Mouse (Mus musculus) retina, adult 2 months (tissue): ENCODE results near the gene Zpld1.

Experiments used
- DNase-seq: peaks from one replicate; pipeline ENCODE4 v3.0.0-alpha.2; 2012; ENCODE audit warnings: low read depth, low spot score

Gene Zpld1

GRCm38 (mm10) chr16:55297886-55298285 lies at the start of gene Zpld1:
Zpld1 (minus strand) TSS chr16:55297986.
- no peak for DNase-seq

- no peak for DNase-seq
Measured at GRCm38 (mm10) chr16:55345644-55346043, 47.9 kb upstream of the Zpld1 start.

GRCm38 (mm10) chr16:55321542-55322514 lies 24.0 kb upstream of the Zpld1 start:
- DNase-seq = no peak

- DNase-seq = no peak
Measured at GRCm38 (mm10) chr16:55316996-55317395, 19.2 kb upstream of the Zpld1 start.

- DNase-seq = no peak
Measured at GRCm38 (mm10) chr16:55312106-55312505, 14.3 kb upstream of the Zpld1 start.

- no peak for DNase-seq
Measured at GRCm38 (mm10) chr16:55282696-55283095, 15.1 kb downstream of the Zpld1 start.

GRCm38 (mm10) chr16:55277447-55277846 lies 20.3 kb downstream of the Zpld1 start:
- DNase-seq = no peak

- DNase-seq = no peak
Measured at GRCm38 (mm10) chr16:55265281-55265680, 32.5 kb downstream of the Zpld1 start.

GRCm38 (mm10) chr16:55260862-55261574 lies 36.8 kb downstream of the Zpld1 start:
- DNase-seq = no peak

GRCm38 (mm10) chr16:55259719-55260118 lies 38.1 kb downstream of the Zpld1 start:
- no peak for DNase-seq

- no peak for DNase-seq
Measured at GRCm38 (mm10) chr16:55240996-55241395, 56.8 kb downstream of the Zpld1 start.

GRCm38 (mm10) chr16:55228995-55229622 lies 68.7 kb downstream of the Zpld1 start:
- no peak for DNase-seq

- DNase-seq = no peak
Measured at GRCm38 (mm10) chr16:55203945-55204344, 93.8 kb downstream of the Zpld1 start.

GRCm38 (mm10) chr16:55190397-55190796 lies 107.4 kb downstream of the Zpld1 start:
- DNase-seq = no peak

GRCm38 (mm10) chr16:55185370-55185769 lies 112.4 kb downstream of the Zpld1 start:
- DNase-seq = no peak
